Mouse (Mus musculus) heart, adult 9 months (tissue): ENCODE data around the gene Mchr1.
"Not testable (repeated sequence)": the region's sequence is repeated elsewhere in the genome, so short reads cannot be mapped to it uniquely, and the experiment has no call there.

ENCODE experiments used
- DNase-seq, 2 experiments: peaks; one replicate each; pipeline ENCODE4 v3.0.0; 2022; ENCODE audit warnings: low spot score in 2 of 2

The Mchr1 gene

DNA sequence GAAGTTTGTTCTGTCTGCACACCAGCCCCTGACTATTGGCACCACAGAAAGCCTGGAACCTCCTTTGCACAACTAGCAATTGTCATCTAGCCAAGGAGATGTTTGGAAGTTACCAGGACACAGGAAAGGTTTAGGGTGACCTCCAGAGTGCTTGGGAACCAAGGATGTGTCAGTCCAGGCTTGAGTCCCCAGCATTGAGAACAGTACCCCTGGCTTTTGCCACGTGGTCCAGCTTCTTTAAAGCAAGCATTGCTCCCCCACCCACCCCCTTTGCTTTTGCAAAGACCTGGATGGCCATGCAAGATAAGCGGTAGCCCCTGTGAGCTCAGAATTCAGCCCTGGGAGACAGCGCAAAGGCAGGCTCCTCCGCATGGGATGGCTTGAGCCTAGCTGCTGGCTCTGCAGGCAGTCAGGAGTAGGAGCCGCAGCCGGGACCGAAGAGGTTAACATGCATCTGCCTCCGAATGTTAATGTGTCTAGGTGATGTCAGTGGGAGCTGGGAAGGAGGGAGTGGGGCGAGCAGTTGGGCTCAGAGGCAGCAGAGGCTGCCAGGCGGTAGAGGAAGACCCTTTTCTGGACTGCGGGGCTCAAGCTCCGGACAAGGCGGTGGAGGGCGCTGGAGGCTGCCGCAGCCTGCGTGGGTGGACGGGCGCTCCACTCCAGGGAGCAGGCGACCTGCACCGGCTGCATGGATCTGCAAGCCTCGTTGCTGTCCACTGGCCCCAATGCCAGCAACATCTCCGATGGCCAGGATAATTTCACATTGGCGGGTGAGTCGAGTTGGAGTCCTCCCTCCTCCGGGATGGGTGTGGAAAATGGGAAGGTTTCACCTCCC is at the start of gene Mchr1:
Gene Mchr1 (plus strand): TSS at position 414 of the 835 bp plus-strand sequence.
- DNase-seq, result no peak

DNA sequence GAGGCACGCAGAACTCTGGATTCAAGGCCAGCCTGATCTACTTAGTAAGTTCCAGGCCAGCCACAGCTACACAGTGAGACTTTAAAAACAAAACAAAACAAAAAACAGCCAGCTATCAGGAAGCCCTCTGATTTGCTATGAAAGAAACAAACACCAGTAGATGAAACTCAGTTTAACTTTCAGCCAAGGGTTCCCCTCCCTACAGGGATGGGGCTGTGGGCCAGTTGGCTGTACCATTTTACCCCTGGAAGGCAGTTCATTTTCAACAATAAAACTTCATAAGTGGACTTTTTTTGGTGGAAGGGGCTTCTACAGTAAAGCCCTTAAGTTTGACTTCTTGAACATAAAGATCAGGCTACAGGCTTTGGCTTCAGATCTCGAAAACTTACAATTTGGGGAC is 46.2 kb upstream of the Mchr1 start:
- DNase-seq, result peak in 1 of 2 experiments; percentile 20

DNA sequence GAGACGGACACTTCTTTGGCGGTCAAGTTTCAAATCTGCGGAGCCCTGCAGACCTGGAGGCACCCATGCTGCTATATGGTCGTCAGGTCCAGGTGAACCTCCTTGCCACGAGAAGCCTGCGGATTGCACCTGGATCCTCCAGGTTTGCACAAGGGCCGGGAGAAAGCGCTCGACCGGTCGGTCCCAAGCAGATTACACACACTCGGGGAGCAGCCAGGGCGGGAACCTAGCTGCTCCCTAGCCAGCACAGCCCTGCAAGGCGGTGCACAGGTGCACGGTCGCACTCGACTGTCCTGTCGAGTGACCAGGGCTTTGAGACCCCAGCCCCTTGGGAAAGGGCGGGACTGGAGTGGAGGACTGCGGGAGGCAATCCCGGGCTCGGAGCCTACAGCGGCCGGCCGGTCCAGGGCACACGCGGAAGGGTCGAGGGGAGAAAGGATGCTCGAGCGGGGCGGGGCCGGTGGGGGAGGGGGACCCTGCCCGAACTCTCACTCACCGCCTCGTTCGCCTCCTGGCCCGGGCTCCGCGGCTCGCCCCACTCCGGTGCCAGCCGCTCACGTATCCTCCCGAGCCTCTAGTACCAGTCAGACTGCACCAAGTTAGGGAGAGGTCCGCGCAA is 45.2 kb upstream of the Mchr1 start:
- DNase-seq, result peak in 1 of 2 experiments; percentile 29

DNA sequence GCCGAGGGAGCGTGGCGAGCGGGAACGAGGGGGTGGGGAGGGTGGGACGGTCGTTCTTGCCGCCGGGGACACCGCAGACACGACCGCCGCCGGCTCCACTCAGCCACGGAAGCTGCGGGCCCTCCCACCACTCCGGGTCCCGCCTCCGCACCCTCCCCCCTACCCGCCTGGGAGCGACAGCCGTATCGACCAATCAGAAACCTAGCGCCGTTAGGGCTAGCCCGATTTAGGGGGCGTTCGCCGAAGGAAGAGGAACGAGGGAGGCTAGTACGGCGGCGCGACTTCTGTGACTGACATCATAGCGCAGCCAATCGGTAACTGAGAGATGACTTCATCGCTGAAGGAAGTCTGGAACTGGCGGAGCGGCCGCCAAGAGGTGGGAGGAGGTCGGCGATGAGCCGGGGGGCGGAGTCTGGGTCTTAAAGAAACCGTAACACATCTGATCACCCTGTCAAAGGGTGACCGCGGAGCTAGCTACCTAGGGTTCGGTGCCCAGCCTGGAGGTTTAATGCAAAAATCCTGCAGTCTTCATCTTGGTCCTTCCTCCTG is 44.6 kb upstream of the Mchr1 start, which contains the start of gene Mrtfa:
Gene Mrtfa (minus strand): TSS at position 128 of the 549 bp plus-strand sequence.
- DNase-seq, result peak; percentile 100

DNA sequence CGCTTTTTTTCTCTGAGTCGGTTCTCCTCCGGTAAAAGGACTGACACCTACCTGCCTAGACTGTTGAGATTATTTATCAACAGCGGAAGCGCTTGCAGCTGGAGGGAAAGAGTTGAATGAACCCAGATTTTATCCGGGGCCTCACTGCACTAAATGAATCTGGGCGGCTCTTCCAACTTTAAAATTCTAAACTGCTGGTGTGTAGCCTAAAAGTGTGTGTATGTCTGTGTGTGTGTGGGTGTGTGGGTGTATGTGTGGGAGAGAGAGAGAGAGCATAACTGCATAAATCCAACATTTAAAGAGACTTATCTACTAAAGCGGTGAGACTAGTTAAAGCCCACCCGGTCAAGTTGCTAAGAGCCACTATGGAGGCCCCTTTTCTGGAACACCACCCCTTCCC is 44.0 kb upstream of the Mchr1 start:
- DNase-seq, result no peak

DNA sequence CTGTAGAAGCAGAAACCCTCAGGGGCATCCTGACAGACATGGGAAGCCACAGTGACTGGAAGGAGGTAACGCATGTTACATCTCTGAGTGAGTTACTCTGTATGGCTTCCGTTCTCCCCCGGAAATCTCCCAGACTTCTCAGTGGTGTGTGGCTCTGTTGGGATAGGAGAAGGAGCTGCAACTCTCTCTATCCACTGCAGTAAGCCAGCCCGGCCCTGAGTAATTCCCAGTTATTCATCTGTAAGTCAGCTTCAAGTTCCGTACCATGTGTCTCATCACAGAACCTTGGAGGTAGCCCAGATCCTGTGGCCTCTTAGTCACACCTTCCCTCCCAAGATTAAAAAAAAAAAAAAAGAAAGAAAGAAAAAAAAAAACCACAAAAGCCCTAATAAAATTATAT is 43.0 kb upstream of the Mchr1 start:
- no peak for DNase-seq

DNA sequence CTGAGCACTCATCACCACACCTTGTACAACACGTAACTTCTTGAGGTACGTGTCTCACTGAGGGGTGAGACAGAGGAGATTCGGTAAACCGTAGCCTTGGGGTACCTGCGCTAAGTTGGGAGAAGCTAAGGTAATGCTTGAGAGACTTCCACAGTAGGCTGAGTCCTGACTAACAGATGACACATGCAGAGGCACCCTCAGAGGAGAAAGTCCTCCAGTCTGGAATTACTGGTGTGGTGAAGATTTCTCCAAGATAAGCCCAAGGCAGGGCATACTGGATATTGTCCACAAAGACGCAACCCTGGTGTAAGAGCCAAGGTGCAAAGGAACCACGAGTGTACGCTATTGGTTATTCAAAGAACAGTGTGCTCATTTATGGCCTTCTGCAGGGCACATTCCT is 42.4 kb upstream of the Mchr1 start:
- no peak for DNase-seq

DNA sequence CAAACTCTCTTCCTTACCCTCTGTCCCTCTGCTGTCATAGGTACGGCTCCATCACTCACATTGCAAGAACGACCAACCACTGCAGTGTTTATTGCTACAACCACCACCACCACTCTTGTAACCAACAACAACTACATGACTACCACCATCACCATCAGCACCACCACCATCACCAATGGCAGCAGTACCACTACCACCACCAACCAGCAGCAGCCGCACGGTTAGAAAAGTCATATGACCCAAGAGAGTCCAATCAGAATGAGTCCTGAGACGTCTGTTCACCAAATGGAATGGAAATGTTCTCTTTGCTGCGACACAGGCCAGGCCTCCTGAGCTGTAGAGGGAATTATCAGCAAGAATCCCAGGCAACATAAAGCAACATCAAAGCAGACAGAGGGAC is 40.5 kb upstream of the Mchr1 start:
- DNase-seq, result no peak

DNA sequence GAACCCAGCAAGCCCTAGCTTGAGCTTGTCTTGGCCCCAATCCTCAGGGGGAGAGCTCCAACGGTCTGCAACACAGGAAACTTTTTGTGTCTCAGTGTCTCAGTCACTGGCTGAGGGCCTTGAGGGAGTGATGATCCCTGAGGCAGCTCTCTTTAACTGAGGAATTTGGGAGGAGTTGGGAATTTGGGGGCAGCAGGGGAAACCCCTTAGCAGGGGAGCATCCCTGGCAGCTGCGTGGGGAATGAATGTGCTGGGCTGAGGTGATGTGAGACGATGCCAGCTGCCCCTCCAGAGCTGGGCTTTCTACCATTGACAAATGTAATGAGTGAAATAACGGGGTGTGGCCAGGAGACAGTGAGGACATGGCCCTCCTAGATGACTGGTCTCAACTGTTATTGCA is 39.9 kb upstream of the Mchr1 start:
- no peak for DNase-seq

DNA sequence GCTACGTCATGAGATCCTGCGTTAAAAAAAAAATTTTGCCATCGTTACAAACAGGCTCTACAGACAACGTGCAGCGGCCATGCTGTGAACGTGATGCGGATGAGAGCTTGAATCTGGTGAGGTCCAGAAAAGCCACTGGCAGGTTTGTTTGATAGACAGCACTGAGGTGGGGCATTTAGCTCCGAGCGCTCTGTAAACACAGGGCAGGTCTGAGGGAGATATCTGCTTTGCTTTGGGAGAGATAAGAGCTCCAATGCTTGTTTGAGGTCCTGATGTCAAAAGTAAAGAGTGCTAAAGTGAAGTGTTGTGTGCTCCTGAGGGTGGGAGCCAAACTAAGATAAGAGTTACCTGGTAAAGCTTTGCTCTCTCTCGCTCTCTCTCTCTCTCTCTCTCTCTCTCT is 38.1 kb upstream of the Mchr1 start:
- no peak for DNase-seq

DNA sequence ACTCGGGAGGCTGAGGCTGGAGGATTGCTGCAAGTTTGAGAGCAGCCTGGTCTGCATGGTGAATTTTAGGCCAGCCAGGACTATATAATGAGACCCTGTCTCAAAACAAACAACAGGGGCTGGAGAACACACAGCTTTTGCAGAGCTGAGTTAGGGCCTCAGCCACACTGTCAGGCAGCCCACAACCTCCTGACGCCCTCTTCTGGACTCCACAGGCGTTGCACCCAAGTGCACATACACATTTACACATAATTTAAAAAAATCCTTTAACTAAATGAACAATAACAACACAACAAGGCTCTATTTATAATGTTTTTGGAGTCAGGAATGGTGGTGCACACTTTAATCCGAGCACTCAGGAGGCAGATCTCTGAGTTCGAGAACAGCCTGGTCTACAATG is 36.9 kb upstream of the Mchr1 start:
- DNase-seq, result no peak

DNA sequence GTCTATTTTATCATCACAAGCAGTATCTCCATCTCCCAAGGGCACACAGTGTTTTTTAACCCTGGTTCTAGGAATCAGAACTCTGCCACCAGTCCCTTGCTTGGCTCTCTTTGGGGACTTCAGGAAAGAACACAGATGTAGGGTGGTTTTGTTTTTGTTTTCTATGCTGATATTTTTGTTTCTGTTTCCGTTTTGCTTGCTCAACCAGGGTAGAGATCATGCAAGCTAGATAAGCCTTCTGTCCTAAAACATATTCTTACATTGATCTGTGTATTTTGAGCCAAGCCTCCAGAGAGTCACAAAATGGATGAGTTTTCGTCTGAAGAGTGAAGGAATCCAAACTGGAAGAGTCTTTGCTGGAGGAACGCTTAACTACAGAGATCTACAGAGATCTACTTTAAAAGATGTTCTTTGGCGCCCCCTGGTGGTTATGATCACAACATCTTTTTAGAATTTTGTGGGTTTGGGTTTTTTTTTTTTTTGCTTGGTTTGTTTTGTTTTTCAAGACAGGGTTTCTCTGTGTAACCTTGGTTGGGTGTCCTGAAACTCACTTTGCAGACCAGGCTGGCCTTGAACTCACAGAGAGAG is 35.8 kb upstream of the Mchr1 start:
- DNase-seq, result peak in 1 of 2 experiments; percentile 59

DNA sequence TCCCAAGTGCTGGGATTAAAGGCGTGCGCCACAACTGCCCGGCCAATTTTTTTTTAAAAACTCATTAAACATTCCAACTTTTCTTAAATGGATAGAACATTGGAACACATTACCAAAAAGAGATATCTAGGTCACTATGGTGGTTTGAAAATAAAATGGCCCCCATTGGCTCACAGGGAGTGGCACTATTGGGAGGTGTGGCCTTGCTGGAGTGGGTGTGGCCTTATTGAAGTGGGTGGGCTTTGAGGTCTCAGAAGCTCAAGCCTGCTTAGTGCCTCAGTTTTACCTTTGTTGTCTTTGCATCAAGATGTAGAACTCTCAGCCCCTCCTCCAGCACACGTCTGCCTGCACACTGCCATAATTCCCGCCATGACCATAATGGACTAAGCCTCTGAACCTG is 32.8 kb upstream of the Mchr1 start:
- DNase-seq, result no peak

DNA sequence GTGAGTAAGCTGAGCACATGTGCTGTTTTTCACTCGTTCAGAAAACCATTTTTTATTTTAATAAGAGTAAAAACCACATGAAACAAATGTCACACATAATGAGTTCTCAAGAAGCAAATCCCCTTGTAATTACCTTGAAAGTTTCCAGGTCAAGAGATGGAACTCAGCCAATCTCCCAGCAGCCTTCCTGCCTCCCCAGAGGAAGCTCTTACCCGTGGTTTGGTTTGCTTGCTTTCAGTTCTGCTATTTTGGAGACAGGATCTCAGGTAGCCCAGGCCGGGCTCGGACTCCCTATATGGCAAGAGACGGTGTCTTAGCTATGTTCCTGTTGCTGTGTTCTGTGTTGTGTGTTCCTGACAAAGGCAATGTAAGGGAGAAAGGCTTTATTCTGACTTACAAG is 24.8 kb upstream of the Mchr1 start:
- no peak for DNase-seq

DNA sequence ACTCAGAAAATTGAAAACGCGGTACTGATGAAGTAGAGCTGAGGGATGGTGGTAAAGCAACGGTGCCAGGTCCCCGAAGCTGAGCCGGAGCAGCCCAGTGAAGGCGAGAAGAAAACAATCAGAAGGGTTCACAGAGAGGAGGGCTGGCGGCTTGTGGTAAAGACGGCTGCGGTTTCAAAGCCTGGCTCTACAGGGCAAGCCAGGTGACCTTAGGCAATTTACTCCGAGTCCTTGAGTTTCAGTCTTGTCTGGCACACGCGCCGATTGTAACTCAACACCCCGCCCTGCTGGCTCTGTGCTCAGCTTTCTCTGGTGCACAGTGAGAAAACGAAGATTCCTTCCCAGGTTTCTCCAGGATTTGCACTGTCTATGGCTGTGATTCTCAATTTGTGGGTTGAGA is 22.3 kb upstream of the Mchr1 start:
- no peak for DNase-seq

DNA sequence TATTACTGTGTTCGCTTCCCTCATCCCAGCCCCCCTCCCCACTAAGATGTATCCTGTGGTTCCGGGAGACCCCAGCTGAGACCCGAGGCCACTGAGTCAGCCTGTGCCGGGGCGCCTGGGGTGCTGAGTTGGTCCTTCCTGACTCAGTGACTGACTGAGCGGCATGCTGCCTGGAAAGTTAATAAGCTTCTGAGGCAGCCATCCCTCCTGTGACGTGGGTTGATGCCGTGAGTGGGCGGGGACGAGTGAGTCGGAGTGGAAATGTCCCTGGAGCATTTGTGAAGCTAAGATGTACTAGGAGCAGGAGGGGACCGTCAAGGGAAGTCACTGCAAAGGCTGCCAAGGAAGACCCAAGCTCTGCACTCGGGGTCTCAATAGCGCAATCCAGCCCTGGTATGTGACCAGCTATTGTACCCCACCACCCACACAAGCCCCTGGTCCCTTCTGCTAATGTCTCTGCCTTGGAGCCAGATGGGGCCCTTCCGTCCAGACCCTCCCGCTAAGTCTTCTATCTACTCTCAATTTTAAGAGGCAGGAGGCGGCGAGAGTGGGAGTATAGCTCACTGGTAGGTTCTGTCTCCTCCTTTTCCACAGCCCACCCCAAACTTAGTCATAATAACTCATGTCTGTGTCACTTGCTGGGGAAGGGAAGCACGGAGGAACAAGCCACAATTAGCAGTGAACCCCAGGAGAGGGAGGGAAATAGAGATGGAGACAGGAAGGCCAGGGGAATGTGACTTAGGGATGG is 18.2 kb upstream of the Mchr1 start:
- no peak for DNase-seq

DNA sequence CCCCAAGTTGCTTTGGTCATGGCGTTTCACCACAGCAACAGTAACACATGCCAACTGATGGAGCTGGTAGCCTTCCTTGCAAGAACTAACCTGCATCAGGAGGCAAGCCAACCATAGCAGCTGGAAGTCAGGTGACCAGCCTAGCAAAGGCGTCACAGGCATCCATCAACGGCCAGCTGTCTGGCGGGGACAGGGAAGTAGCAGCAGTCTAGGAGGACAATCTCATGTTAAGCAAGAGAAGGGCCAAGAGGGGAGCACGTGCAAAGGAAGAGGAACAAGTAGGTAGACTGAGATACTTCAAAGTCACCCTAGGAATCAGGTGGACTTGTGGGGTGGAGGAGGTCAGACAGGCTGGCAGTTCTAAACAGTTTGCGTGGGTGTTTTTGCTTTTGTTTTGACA is 16.2 kb upstream of the Mchr1 start:
- no peak for DNase-seq

DNA sequence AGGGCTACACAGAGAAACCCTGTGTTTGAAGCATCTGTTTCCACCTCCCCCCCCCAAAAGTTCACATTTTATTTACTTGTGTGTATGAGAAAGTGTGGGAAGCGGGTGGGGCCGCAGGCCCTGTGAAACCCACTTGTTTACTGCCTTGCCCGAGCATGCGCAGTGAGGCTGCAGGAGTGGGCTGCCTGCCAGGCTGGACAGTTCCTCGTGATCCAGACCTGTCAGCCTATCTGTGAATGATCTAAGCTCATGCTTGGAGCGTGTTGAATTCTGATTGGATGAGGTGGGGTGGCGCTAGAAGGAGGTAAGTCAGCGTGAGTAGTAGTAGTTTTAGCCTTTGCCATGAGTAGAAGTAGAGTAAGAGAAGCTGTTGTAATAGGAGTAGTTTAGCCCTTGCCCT is 15.2 kb upstream of the Mchr1 start:
- not testable (repeated sequence) for DNase-seq

DNA sequence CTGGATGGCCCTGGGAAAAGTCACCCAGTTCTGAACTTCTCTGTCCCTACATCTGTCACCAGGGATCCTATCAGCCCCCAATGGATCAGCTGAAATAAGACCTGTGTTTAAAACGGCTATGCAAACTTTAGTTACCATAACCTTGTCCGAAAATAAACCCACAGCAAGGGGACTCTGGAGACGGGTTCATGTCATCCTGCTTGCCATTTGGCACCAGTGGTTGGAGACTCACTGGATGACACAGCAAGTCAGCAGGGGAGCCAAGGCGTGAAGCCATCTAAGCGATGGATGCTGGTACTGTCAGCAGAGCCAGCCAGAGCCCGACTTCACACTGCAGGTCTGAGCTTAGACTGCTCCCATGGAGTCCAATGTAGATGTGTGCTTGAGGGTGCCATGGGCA is 13.9 kb upstream of the Mchr1 start:
- DNase-seq, result no peak

DNA sequence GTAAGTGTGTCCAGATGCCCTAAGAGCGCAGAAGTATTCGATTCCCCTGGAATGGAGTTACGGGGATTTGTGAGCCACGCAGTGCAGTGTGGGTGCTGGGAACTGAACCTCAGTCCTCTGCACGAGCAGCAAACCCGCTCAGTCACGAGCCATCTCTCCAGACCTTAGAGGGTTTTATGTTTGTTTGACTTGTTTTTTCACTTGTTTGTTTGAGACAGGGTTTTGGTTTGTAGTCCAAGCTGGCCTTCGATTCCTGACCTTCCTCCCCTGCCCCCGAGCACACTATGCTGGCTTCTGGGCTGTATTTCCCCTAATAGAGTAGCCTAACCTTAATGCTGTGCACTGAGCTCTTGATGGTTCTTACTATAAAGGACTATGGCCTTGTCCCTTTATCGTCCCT is 10.3 kb upstream of the Mchr1 start:
- no peak for DNase-seq

DNA sequence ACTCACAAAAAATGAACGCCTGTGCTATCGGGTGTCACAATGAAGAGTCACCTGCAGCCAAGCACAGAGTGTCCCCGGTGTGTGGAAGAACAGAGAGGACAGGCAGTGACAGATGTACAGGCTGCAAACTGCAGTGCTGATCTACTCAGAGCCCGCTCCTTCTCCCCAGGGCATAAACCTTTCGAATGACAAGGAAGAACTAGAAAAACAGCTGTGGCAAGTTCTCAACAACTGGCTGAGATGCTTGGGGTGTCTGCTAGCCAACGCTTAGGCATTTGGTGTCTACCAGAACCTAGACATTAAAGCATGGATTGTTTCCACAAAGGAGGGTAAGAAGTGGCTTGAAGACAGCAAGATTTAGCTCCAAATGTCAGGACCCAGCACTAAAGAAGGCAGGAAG is 9.6 kb upstream of the Mchr1 start:
- DNase-seq, result no peak

DNA sequence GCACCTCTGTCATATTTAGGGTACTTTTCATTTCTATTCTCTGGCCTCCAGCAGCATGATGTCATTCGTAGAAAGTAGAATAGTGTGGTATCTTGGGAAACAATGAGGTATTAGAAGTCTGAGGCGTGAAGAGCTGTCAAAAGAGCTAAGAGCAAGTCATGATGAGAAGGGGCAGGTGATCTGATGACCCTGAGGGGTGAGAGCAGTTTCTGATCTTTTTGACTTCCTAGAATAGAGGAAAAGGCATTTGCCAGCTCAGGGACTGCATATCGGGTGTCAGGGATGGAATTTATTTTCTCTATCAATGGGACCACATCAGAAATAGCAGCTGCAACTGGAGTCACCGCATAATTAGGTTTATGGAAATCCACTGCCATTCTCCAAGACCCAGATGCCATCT is 8.5 kb upstream of the Mchr1 start:
- DNase-seq, result no peak
